Mouse (Mus musculus) ovary, postnatal 36 days (tissue): Measurements from ENCODE around the gene Lipo2.
"Not testable (repeated sequence)": the region's sequence is repeated elsewhere in the genome, so short reads cannot be mapped to it uniquely, and the experiment has no call there.

Source experiments
- DNase-seq: peaks from one replicate; pipeline ENCODE4 v3.0.0; 2022; ENCODE audit warnings: low spot score, mixed read lengths

The Lipo2 gene

GRCm38 (mm10) chr19:33751259-33751658 is at the start of gene Lipo2:
Gene Lipo2, minus strand, starts transcription at chr19:33751359.
- not testable (repeated sequence) for DNase-seq

DNA sequence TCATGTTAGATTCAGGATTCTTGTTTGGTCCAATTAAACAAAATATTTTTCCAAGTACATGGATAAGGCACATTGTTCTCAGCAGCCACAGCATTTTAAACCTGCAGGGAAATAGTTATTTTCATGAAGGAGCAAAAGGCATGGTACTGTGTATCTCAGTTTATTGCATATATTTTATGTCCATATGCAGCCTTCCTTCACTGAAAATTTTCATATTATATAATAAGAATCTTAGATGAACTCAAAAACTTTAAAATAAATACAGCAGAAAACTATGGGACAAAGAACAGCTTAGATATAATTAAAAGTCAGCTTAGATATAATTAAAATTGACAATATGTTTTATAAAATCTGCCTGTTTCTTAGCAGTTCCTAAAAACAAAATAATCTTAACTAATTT is 36.2 kb upstream of the Lipo2 start, which contains the start of gene Lipo1:
Gene Lipo1 (minus strand): TSS at position 101 of the 400 bp plus-strand sequence.
- DNase-seq: not testable (repeated sequence)

DNA sequence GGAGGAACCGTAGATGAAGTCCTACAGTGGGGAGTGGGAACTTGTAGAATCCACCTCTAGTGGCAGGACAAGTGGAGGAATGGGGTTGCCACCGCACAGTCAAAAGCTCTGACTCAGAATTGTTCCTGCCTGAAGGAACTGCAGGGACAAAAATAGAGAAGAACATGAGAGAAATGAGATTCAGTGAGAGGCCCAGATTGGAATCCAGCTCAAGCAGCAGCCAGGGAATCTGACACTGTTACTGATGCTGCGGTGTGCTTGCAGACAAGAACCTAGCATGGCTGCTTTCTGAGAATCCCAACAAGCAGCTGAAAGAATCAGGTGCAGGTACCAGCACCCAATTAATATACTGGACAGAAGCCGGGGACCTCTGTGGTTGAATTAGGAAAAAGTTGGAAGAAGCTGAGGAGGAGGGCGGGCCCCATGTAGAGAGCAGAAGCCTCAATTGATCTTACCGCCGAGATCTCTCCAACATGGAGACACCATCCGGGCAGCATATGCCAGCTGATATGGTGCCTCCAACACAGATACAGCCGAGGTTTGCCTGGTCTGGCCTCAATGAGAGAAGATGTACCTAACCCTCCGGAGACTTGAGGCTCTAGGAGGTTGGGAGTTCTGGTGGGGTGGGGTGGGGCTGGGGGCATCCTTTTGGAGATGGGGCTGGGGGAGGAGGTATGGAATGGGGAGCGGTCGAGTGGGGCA is 35.6 kb upstream of the Lipo2 start:
- DNase-seq: no peak

GRCm38 (mm10) chr19:33761287-33762086 is 10.3 kb upstream of the Lipo2 start, which contains the start of gene Lipo3:
Gene Lipo3, minus strand, starts transcription at chr19:33761951.
- peak; percentile 26 for DNase-seq
